ENCODE assay signal across 29 mouse cellular contexts in genomic region chr11:79207691-79208090, GRCm38 (mm10). TPM values are rescaled to one million over a fixed set of nuclear protein-coding genes. Genes with fewer than 3 reads are reported as not detected.
DNase-seq lines count a peak whose midpoint lies in the region; ATAC-seq and TF ChIP-seq lines count a peak whose summit lies in the region.
"Had no signal": no experiment of that assay in that cellular context is flagged by ENCODE, and none has a peak within 500 bp of the region (broad histone marks: within the 10 kb centered on the region; RNA-seq: fewer than 3 reads in every experiment).

No protein-coding gene starts in this region.

- peak; percentile 49 to 53; a peak in 3 of 4 replicates for TF ChIP-seq EP300 in MEL (IDR thresholded peaks at IDR 0.05; ENCODE audit: low read depth in 1 of 2, low read length in 2 of 2)

- no peaks in the 10 kb centered on the region for H3K9me3 ChIP-seq in MEL (replicated peaks; ENCODE audit: insufficient read depth, low read length)
- H3K9me3 ChIP-seq: embryonic facial prominence, embryonic 10.5 days; G1E; heart, embryonic 15.5 days; hindbrain, embryonic 13.5 days; limb, embryonic 12.5 days; neural tube, embryonic 13.5 days had no signal

- TF ChIP-seq RAD21 in MEL (IDR thresholded peaks at IDR 0.05; ENCODE audit: low read depth, low read length) = no peak; the same call in 1 of the 2 replicates

- peak overlapping the region; percentile 11; the same call in 1 of the 2 replicates for H3K9ac ChIP-seq in MEL (ENCODE audit: control insufficient read depth, low read depth, low read length, poor library complexity, severe bottlenecking)
- H3K9ac ChIP-seq: forebrain, postnatal 0 days; heart, embryonic 15.5 days; hindbrain, embryonic 13.5 days; limb, embryonic 12.5 days; liver, postnatal 0 days; neural tube, embryonic 13.5 days had no signal

- no peaks in the 10 kb centered on the region for H3K27me3 ChIP-seq in MEL (ENCODE audit: control insufficient read depth in 1 of 2, insufficient read depth in 2 of 2, low read length in 2 of 2)
- no peaks in the 10 kb centered on the region for H3K27me3 ChIP-seq in splenic B cell, adult 2 months (ENCODE audit: control insufficient read depth, insufficient read depth, low read length, poor library complexity, severe bottlenecking)
- H3K27me3 ChIP-seq: heart, embryonic 15.5 days; hindbrain, embryonic 13.5 days; limb, embryonic 12.5 days; neural tube, embryonic 13.5 days had no signal

- no peak for TF ChIP-seq POLR2A in MEL (IDR thresholded peaks at IDR 0.05; ENCODE audit: control insufficient read depth in 1 of 2, insufficient read depth in 1 of 2, low read depth in 1 of 2, low read length in 2 of 2, poor library complexity in 1 of 2)

- peak overlapping the region; percentile 5 to 41; a peak in 1 of 4 replicates for H3K4me3 ChIP-seq in MEL (ENCODE audit: control insufficient read depth in 1 of 2, insufficient read depth in 1 of 2, low read depth in 2 of 2, low read length in 2 of 2)
- H3K4me3 ChIP-seq: embryonic facial prominence, embryonic 10.5 days; heart, embryonic 15.5 days; hindbrain, embryonic 13.5 days; layer of hippocampus, adult 2 months; limb, embryonic 12.5 days; myocyte; neural tube, embryonic 13.5 days had no signal

- DNase-seq in spleen, postnatal 36 days (ENCODE audit: low spot score in 2 of 2) = peak; percentile 61 to 72
- no peak for DNase-seq in spleen, postnatal 14 days (ENCODE audit: low spot score in 2 of 2)
- peak; percentile 80 for DNase-seq in MEL (ENCODE audit: low read depth, low spot score)
- peak; percentile 80 for DNase-seq in splenic B cell, adult 2 months (ENCODE audit: low read depth, low spot score)
- DNase-seq in thymus, postnatal 4 days = no peak
- DNase-seq in kidney, adult 8-10 months = no peak
- DNase-seq: adrenal gland, postnatal 25 days; cerebellum, adult 11 months; cerebellum, adult 9-11 months; forebrain, postnatal 0 days; gastrocnemius, postnatal 25 days; heart, postnatal 36 days; kidney, adult 2 months; kidney, postnatal 25 days; liver, postnatal 0 days; midbrain, embryonic 14.5 days; thymus, adult 2 months had no signal

- H3K27ac ChIP-seq in MEL (ENCODE audit: control insufficient read depth, low read depth, low read length) = no peak overlapping the region
- H3K27ac ChIP-seq: embryonic facial prominence, embryonic 10.5 days; heart, embryonic 15.5 days; hindbrain, embryonic 13.5 days; layer of hippocampus, adult 2 months; limb, embryonic 12.5 days; neural tube, embryonic 13.5 days; stomach, postnatal 0 days had no signal

- TF ChIP-seq CTCF in MEL (IDR thresholded peaks at IDR 0.05 in 2 of 3, conservative IDR thresholded peaks at IDR 0.05 in 1 of 3; ENCODE audit: control insufficient read depth in 1 of 3, insufficient read depth in 1 of 3, low read depth in 2 of 3, low read length in 3 of 3, poor library complexity in 1 of 3, severe bottlenecking in 1 of 3) = no peak

- no peaks in the 10 kb centered on the region for H3K79me2 ChIP-seq in MEL (ENCODE audit: control insufficient read depth, insufficient read depth, low read length, poor library complexity)

- ATAC-seq in inflammation-experienced regulatory T-cells, adult 6 months = peak; percentile 80
- ATAC-seq in megakaryocyte-erythroid progenitor cell, adult 5-6 weeks (replicated peaks; ENCODE audit: low FRiP score, low TSS enrichment, poor library complexity, severe bottlenecking) = no peak
- ATAC-seq: forebrain, postnatal 0 days; liver, postnatal 0 days; lung, postnatal 0 days had no signal

- H3K4me1 ChIP-seq in MEL (ENCODE audit: control insufficient read depth in 1 of 2, insufficient read depth in 2 of 2, low read length in 2 of 2) = peaks cover 9 to 35% of the 10 kb centered on the region in 2 experiments
- H3K4me1 ChIP-seq: hindbrain, embryonic 13.5 days; neural tube, embryonic 13.5 days had no signal

- H3K36me3 ChIP-seq in MEL (ENCODE audit: control insufficient read depth in 1 of 2, insufficient read depth in 2 of 2, low read length in 2 of 2) = peaks cover 0 to 17% of the 10 kb centered on the region in 2 experiments; a peak in 2 of 4 replicates
- no peaks in the 10 kb centered on the region for H3K36me3 ChIP-seq in splenic B cell, adult 2 months (ENCODE audit: control insufficient read depth, insufficient read depth, low read length, poor library complexity, severe bottlenecking)
- H3K36me3 ChIP-seq: embryonic facial prominence, embryonic 10.5 days; G1E; heart, embryonic 15.5 days; hindbrain, embryonic 13.5 days; limb, embryonic 12.5 days; neural tube, embryonic 13.5 days had no signal

TF ChIP-seq in MEL, 35 proteins besides CTCF, POLR2A, EP300 and RAD21:
- TF ChIP-seq KAT2A (conservative IDR thresholded peaks at IDR 0.05; ENCODE audit: low read depth, low read length) (no peak), UBTF (IDR thresholded peaks at IDR 0.05; ENCODE audit: borderline replicate concordance, insufficient read depth, low read depth, low read length) (no peak), SIN3A (IDR thresholded peaks at IDR 0.05; ENCODE audit: low read length) (peak; percentile 63; the same call in 1 of the 2 replicates), MEF2A (IDR thresholded peaks at IDR 0.05; ENCODE audit: extremely low read depth, insufficient replicate concordance, low read depth, low read length, poor library complexity, severe bottlenecking) (no peak), TCF12 (IDR thresholded peaks at IDR 0.05; ENCODE audit: low read depth, low read length) (no peak), MXI1 (IDR thresholded peaks at IDR 0.05; ENCODE audit: low read depth, low read length) (peak; percentile 50; the same call in 1 of the 2 replicates), GATA1 (IDR thresholded peaks at IDR 0.05; ENCODE audit: low read depth, low read length) (no peak), TBP (IDR thresholded peaks at IDR 0.05; ENCODE audit: low read depth, low read length) (peak; percentile 40; the same call in 1 of the 2 replicates), ZNF384 (IDR thresholded peaks at IDR 0.05; ENCODE audit: low read depth, low read length) (no peak), POLR2AphosphoS5 (IDR thresholded peaks at IDR 0.05; ENCODE audit: borderline replicate concordance, low read depth, low read length) (no peak), ZKSCAN1 (IDR thresholded peaks at IDR 0.05; ENCODE audit: low read depth, low read length) (no peak), USF1 (IDR thresholded peaks at IDR 0.05; ENCODE audit: low read depth, low read length) (no peak), MYC (IDR thresholded peaks at IDR 0.05; ENCODE audit: low read depth, low read length) (peak; percentile 62; the same call in 1 of the 2 replicates), ETS1 (IDR thresholded peaks at IDR 0.05; ENCODE audit: low read depth, low read length) (peak; percentile 63; the same call in 1 of the 2 replicates), E2F4 (IDR thresholded peaks at IDR 0.05; ENCODE audit: borderline replicate concordance, low read depth, low read length) (no peak), USF2 (IDR thresholded peaks at IDR 0.05; ENCODE audit: borderline replicate concordance in 1 of 2, insufficient read depth in 1 of 2, low read depth in 1 of 2, low read length in 2 of 2) (no peak), TAL1 (IDR thresholded peaks at IDR 0.05; ENCODE audit: low read length) (no peak), CHD1 (IDR thresholded peaks at IDR 0.05; ENCODE audit: low read depth, low read length) (no peak), HCFC1 (IDR thresholded peaks at IDR 0.05; ENCODE audit: low read depth, low read length) (peak; percentile 66), RCOR1 (IDR thresholded peaks at IDR 0.05; ENCODE audit: low read depth, low read length) (peak; percentile 51; the same call in 1 of the 2 replicates), POLR2AphosphoS2 (IDR thresholded peaks at IDR 0.05; ENCODE audit: low read length) (no peak), MAZ (IDR thresholded peaks at IDR 0.05; ENCODE audit: low read depth, low read length) (no peak), JUND (IDR thresholded peaks at IDR 0.05; ENCODE audit: low read depth, low read length) (no peak), BHLHE40 (IDR thresholded peaks at IDR 0.05; ENCODE audit: borderline replicate concordance, low read depth, low read length) (no peak), NRF1 (IDR thresholded peaks at IDR 0.05; ENCODE audit: insufficient read depth, low read depth, low read length, poor library complexity, severe bottlenecking) (no peak), SMC3 (IDR thresholded peaks at IDR 0.05; ENCODE audit: low read depth, low read length) (0 out of 2 replicates have a peak, but pooled peaks have one; percentile 10), MAFK (IDR thresholded peaks at IDR 0.05; ENCODE audit: borderline replicate concordance, low read depth, low read length) (no peak), GABPA (IDR thresholded peaks at IDR 0.05; ENCODE audit: low read depth, low read length) (no peak), NELFE (IDR thresholded peaks at IDR 0.05; ENCODE audit: low read depth, low read length) (peak; percentile 29; the same call in 1 of the 2 replicates), MAX (IDR thresholded peaks at IDR 0.05; ENCODE audit: low read length) (peak; percentile 64; the same call in 1 of the 2 replicates), MYB (IDR thresholded peaks at IDR 0.05; ENCODE audit: low read depth, low read length) (no peak), ZC3H11A (IDR thresholded peaks at IDR 0.05; ENCODE audit: low read depth, low read length) (0 out of 2 replicates have a peak, but pooled peaks have one; percentile 11), CHD2 (IDR thresholded peaks at IDR 0.05; ENCODE audit: low read length) (no peak), ELF1 (IDR thresholded peaks at IDR 0.05; ENCODE audit: low read depth, low read length) (no peak), ZMIZ1 (IDR thresholded peaks at IDR 0.05; ENCODE audit: low read depth, low read length) (no peak)

RNA-seq across cellular contexts. Expression of gene Wsb1, which starts 46.8 kb away (rescaled TPM):
- 48.8 and 56.2 TPM in 2 replicates for total RNA-seq in MEL (2012; rRNA removed)
- polyA plus RNA-seq in MEL (2012; ENCODE audit: insufficient read depth in 1 of 2, insufficient read length in 2 of 2, low read depth in 1 of 2, low replicate concordance in 2 of 2, missing spikeins in 1 of 2) = 10 to 100 TPM; 57.0 to 90.9 TPM
- polyA plus RNA-seq in inflammation-experienced regulatory T-cells, adult 6 months (2017; shearing (Covaris generic)) = 100 to 1,000 TPM in 1 of 3 experiments, 10 to 100 TPM in 2; 76.6 to 101 (median 89.4) TPM
- total RNA-seq in megakaryocyte-erythroid progenitor cell, adult 5-6 weeks (2014; fragmentation: Nextera tagmentation) = 45.0 and 45.9 TPM in 2 replicates
- total RNA-seq in megakaryocyte-erythroid progenitor cell, adult 5-6 weeks (2017) = 45.1 and 57.4 TPM in 2 replicates

Comparison
In these comparisons a context has a peak if more than half of its experiments do, and no peak if none do; other contexts are left out.
1. DNase-seq: peak in spleen, postnatal 36 days (2 of 2), MEL (single experiment) and splenic B cell, adult 2 months (single experiment); none in spleen, postnatal 14 days (0 of 2), thymus, postnatal 4 days (single experiment) and kidney, adult 8-10 months (0 of 2).